Mouse (Mus musculus) embryo, embryonic 9.5 days (tissue): ENCODE results near the gene Zmpste24.
"Not testable (repeated sequence)": the region's sequence is repeated elsewhere in the genome, so short reads cannot be mapped to it uniquely, and the experiment has no call there.

Experiments
- DNase-seq: peaks from one replicate; pipeline ENCODE4 v3.0.0-alpha.2; 2017; ENCODE audit errors: extremely low spot score

The Zmpste24 gene

GRCm38 (mm10) chr4:121097650-121098378 lies at the start of gene Zmpste24:
Gene Zmpste24 (minus strand): TSS chr4:121098241.
- peak; percentile 90 for DNase-seq

- DNase-seq: no peak
These were observed 11.1 kb upstream of the Zmpste24 start, which contains the start of gene Tmco2 for GRCm38 (mm10) chr4:121109126-121109525. Gene Tmco2 (minus strand): TSS chr4:121109226.

- no peak for DNase-seq
These were observed 5.3 kb upstream of the Zmpste24 start for GRCm38 (mm10) chr4:121103304-121103703.

- DNase-seq: no peak
These were observed 7.8 kb downstream of the Zmpste24 start for GRCm38 (mm10) chr4:121090211-121090610.

GRCm38 (mm10) chr4:121088696-121089095 lies 9.3 kb downstream of the Zmpste24 start:
- DNase-seq: no peak

GRCm38 (mm10) chr4:121084506-121084905 lies 13.5 kb downstream of the Zmpste24 start:
- DNase-seq: no peak

- no peak for DNase-seq
These were observed 17.6 kb downstream of the Zmpste24 start for GRCm38 (mm10) chr4:121080395-121080794.

- no peak for DNase-seq
These were observed 20.0 kb downstream of the Zmpste24 start for GRCm38 (mm10) chr4:121077915-121078646.

GRCm38 (mm10) chr4:121074250-121074649 lies 23.8 kb downstream of the Zmpste24 start:
- DNase-seq: no peak

- DNase-seq: no peak
These were observed 32.7 kb downstream of the Zmpste24 start for GRCm38 (mm10) chr4:121065336-121065735.

GRCm38 (mm10) chr4:121059218-121059617 lies 38.8 kb downstream of the Zmpste24 start:
- not testable (repeated sequence) for DNase-seq

- DNase-seq: no peak
These were observed 41.0 kb downstream of the Zmpste24 start for GRCm38 (mm10) chr4:121057032-121057431.

- DNase-seq: no peak
These were observed 41.7 kb downstream of the Zmpste24 start for GRCm38 (mm10) chr4:121056342-121056741.

- DNase-seq: peak; percentile 19
These were observed 45.4 kb downstream of the Zmpste24 start for GRCm38 (mm10) chr4:121052454-121053323.

- no peak for DNase-seq
These were observed 46.2 kb downstream of the Zmpste24 start for GRCm38 (mm10) chr4:121051863-121052262.

- no peak for DNase-seq
These were observed 55.1 kb downstream of the Zmpste24 start for GRCm38 (mm10) chr4:121042946-121043345.

- no peak for DNase-seq
These were observed 55.6 kb downstream of the Zmpste24 start for GRCm38 (mm10) chr4:121042472-121042871.

- DNase-seq: peak; percentile 77
These were observed 57.0 kb downstream of the Zmpste24 start for GRCm38 (mm10) chr4:121040897-121041671.

- DNase-seq: no peak
These were observed 57.7 kb downstream of the Zmpste24 start for GRCm38 (mm10) chr4:121040323-121040722.

GRCm38 (mm10) chr4:121039331-121040115 lies 58.5 kb downstream of the Zmpste24 start, which contains the start of gene Col9a2:
Gene Col9a2 (plus strand): TSS chr4:121039385.
- peak; percentile 47 for DNase-seq
